Mouse (Mus musculus) MEL (cell line): Measurements from ENCODE around the gene Smg6.

ENCODE experiments used
- CTCF ChIP-seq, 3 experiments: IDR thresholded peaks in 2 of 3; conservative IDR thresholded peaks in 1 of 3; 2 replicates each; pipeline ENCODE4 v1.5.1; 2011 to 2012; ENCODE audit warnings: low read length in 3 of 3, low read depth in 2 of 3, mild to moderate bottlenecking in 2 of 3, improper control_type of control experiment in 1 of 3, inconsistent platforms in 1 of 3, mixed read lengths in 1 of 3, moderate library complexity in 1 of 3; ENCODE audit not compliant: control insufficient read depth in 1 of 3, insufficient read depth in 1 of 3, poor library complexity in 1 of 3, severe bottlenecking in 1 of 3
- GABPA ChIP-seq: IDR thresholded peaks from 2 replicates; pipeline ENCODE4 v1.6.1; 2012; ENCODE audit warnings: low read depth, mild to moderate bottlenecking, inconsistent platforms, low read length, improper control_type of control experiment, moderate library complexity
- JUND ChIP-seq: IDR thresholded peaks from 2 replicates; pipeline ENCODE4 v1.6.1; 2011; ENCODE audit warnings: low read depth, mild to moderate bottlenecking, improper control_type of control experiment, low read length
- MEF2A ChIP-seq: IDR thresholded peaks from 2 replicates; pipeline ENCODE4 v1.6.1; 2014; ENCODE audit warnings: low read depth, mild to moderate bottlenecking, inconsistent platforms, low read length, improper control_type of control experiment; ENCODE audit not compliant: poor library complexity, insufficient replicate concordance, severe bottlenecking; ENCODE audit errors: extremely low read depth
- MXI1 ChIP-seq: IDR thresholded peaks from 2 replicates; pipeline ENCODE4 v1.6.1; 2011; ENCODE audit warnings: mild to moderate bottlenecking, low read depth, low read length, improper control_type of control experiment
- MYB ChIP-seq: IDR thresholded peaks from 2 replicates; pipeline ENCODE4 v1.6.1; 2011; ENCODE audit warnings: mild to moderate bottlenecking, low read depth, low read length, improper control_type of control experiment
- NELFE ChIP-seq: IDR thresholded peaks from 2 replicates; pipeline ENCODE4 v1.6.1; 2011; ENCODE audit warnings: low read depth, low read length, improper control_type of control experiment
- POLR2A ChIP-seq, 2 experiments: IDR thresholded peaks; 2 replicates each; pipeline ENCODE4 v1.6.1; 2011 to 2012; ENCODE audit warnings: low read length in 2 of 2, mild to moderate bottlenecking in 2 of 2, control low read depth in 1 of 2, improper control_type of control experiment in 1 of 2, low read depth in 1 of 2, moderate library complexity in 1 of 2; ENCODE audit not compliant: control insufficient read depth in 1 of 2, insufficient read depth in 1 of 2, poor library complexity in 1 of 2
- TAL1 ChIP-seq: IDR thresholded peaks from 2 replicates; pipeline ENCODE4 v1.6.1; 2012; ENCODE audit warnings: mild to moderate bottlenecking, inconsistent platforms, low read length, moderate library complexity, mixed read lengths
- USF2 ChIP-seq, 2 experiments: IDR thresholded peaks; 2 replicates each; pipeline ENCODE4 v1.6.1; 2011 to 2012; ENCODE audit warnings: improper control_type of control experiment in 2 of 2, low read length in 2 of 2, borderline replicate concordance in 1 of 2, inconsistent platforms in 1 of 2, low read depth in 1 of 2, mild to moderate bottlenecking in 1 of 2; ENCODE audit not compliant: insufficient read depth in 1 of 2

DNA sequence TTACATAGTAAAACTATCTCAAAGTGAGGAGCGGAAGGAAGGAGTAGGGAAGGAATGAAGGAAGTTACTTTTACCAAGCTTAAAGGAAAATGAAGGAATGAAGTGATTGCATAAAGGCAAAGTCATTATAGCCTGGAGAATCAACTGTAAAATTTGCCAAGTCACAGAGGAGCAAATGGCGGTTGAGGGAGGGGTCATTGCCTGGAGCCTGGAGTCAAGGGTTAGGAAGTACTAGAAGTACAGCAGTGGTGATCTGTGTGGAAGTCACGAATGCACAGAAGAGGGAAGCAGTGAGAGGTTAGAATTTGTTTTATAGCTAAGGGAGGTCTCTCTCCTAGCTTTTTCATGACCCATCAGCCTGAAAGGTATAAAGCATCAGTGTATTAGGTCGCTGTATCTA lies 205.7 kb downstream of the Smg6 start:
- TF ChIP-seq MEF2A (no peak), GABPA (no peak), MYB (no peak), NELFE (no peak), TAL1 (no peak), POLR2A (IDR thresholded peaks at IDR 0.05; ENCODE audit: control insufficient read depth in 1 of 2, insufficient read depth in 1 of 2, low read depth in 1 of 2, low read length in 2 of 2, poor library complexity in 1 of 2) (no peak), MXI1 (no peak), CTCF (IDR thresholded peaks at IDR 0.05 in 2 of 3, conservative IDR thresholded peaks at IDR 0.05 in 1 of 3; ENCODE audit: control insufficient read depth in 1 of 3, insufficient read depth in 1 of 3, low read depth in 2 of 3, low read length in 3 of 3, poor library complexity in 1 of 3, severe bottlenecking in 1 of 3) (no peak), JUND (no peak), USF2 (IDR thresholded peaks at IDR 0.05; ENCODE audit: borderline replicate concordance in 1 of 2, insufficient read depth in 1 of 2, low read depth in 1 of 2, low read length in 2 of 2) (no peak)
